Mouse (Mus musculus) cortical plate, adult 2 months (tissue): ENCODE data around the gene Smg6.

Source experiments
- CTCF ChIP-seq: fragments of 200-500 bp; IDR thresholded peaks from 2 replicates; pipeline ENCODE4 v1.5.1; 2011; ENCODE audit warnings: mild to moderate bottlenecking, control low read depth, low read length; ENCODE audit not compliant: insufficient read depth; ENCODE audit errors: extremely low read depth
- POLR2A ChIP-seq: fragments of 200-500 bp; IDR thresholded peaks from 2 replicates; pipeline ENCODE4 v1.6.1; 2011; ENCODE audit warnings: mild to moderate bottlenecking, low read length, control low read depth; ENCODE audit not compliant: insufficient read depth; ENCODE audit errors: extremely low read depth

- TF ChIP-seq CTCF (no peak), POLR2A (no peak)
Measured at GRCm38 (mm10) chr11:75155985-75156384, 230.4 kb downstream of the Smg6 start.
